Mouse (Mus musculus): ENCODE results near the gene Utp14b. TPM values are rescaled to one million over a fixed set of nuclear protein-coding genes. Genes with fewer than 3 reads are reported as not detected.

Utp14b gene
- total RNA-seq, 2 experiments from 2014 or later = 2.8 to 3.1 TPM

DNA sequence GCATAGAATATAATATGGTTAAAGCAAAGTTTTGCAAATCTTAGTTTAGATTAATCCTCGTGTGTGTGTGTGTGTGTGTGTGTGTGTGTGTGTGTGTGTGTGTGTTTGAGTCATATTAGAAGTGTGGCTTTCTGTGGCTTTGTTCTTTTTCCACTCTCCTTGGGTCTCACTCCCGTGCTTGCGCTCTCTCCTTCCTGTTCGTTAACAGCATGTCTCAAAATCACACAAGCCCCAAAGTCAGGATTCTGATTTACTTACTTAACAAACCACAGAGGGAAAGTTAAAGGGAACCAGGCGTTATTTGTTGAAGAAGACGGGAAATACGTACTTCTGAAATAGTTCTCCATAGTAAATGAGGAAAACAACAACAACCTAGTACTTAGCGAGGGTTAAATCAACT is 26.3 kb downstream of the Utp14b start:
- no peak for DNase-seq
- intact Hi-C loops (cut with DNase I) = no loop called here

DNA sequence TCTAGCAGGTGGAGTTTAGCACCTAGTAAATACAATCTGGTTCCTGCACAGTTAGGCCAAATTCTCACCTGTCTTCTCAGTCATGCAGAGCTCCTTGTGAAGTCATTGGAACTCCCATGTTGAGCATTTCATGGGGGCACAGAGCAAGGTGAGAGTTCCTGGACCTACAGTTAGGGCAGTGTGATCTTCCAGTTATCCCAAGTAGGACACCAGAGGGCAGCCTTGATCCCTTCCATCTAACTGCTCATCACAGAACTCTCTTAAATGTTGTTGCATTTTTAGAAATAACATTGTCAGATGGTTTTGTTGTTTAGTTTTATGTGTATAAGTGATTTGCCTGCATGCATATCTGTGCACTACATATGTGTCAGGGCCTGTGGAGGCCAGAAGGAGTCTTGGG is 29.0 kb downstream of the Utp14b start:
- intact Hi-C loops (cut with DNase I) = loop anchor here (2.0 kb wide), 1 partner anchor 150 kb away; no protein-coding TSS in a partner anchor

DNA sequence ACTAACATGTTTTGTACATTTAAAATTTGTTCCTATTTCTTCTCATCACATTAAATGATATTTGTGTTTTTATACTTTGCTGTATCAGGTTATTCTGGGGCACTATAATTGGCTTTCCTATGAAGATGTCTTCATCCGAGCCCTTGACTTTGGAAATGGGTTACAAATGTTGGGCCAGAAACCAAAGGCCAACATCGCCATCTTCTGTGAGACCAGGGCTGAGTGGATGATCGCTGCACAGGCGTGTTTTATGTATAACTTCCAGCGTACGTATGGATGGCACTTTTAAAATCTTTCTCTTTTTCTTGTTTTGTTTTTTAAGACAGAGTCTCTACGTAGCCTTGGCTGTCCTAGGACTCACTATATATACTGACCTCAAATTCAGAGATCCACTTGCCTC is 30.3 kb downstream of the Utp14b start:
- no peak for DNase-seq
- intact Hi-C loops (cut with DNase I) = no loop called here

More for the DNA sequence above, 29.0 kb downstream of the Utp14b start:
- peak; percentile 21 to 45 for DNase-seq

- intact Hi-C loops (cut with DNase I) = no loop called here
- DNase-seq = no peak
Observed at GRCm38 (mm10) chr1:78694503-78695258, 36.8 kb downstream of the Utp14b start.

DNA sequence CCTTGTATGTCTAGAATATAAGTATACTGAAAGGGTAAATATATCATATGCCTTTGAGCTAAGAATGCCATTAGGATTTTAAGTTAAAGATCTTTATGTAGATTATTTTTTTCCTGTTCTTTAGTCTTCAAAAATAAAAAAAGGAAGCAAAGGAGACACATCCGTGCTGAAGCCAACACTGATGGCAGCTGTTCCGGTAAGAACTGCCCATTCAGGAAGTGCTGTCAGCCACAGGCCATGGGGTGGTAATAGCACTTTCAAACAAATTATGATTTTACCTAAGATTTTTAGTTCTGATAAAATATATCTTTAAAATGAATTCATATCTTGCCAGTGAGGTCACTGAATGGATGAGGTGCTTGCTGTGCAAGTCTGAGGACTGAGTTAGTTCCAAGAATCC is 38.5 kb downstream of the Utp14b start:
- intact Hi-C loops (cut with DNase I) = no loop called here

DNA sequence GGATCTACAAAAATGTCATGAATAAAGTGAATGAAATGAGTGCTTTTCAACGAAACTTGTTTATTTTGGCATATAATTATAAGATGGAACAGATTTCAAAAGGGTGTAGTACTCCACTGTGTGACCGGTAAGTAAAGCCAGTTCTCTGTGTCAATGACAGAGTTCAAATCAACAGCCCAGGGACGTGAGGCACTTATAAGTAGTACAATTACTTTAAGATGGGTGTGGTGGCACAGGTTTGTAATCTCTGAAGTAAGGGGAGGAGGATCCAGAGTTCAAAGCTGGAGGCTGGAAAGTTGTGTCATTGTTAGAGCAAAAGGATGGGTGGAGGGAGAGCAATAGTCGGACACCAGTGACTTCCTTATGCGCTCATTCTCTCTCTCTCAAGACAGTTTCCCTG is 39.1 kb downstream of the Utp14b start:
- intact Hi-C loops (cut with DNase I) = no loop called here
- no peak for DNase-seq

More for the DNA sequence above, 38.5 kb downstream of the Utp14b start:
- DNase-seq = no peak

GRCm38 (mm10) chr1:78698138-78698537 is 40.3 kb downstream of the Utp14b start:
- intact Hi-C loops (cut with DNase I) = no loop called here
- no peak for DNase-seq

DNA sequence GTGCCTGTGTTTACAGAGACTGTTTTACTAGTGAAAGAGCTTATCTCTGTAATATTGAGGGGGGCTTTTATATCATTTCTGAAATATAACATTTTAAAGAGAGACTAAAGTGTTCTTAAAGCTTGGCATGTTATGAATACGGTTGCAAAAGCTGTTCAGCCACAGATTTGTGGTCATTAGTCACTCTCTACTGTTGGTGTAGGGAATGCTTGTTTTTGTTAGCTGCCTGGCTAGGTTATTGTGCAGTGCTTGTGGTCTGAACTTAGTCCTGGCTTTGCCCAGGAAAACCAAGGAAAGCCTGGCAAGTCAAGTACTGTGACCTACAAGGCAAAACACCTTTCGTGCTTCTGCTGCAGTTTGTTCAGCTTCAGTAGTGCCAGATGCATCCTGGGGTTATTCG is 43.9 kb downstream of the Utp14b start:
- DNase-seq = no peak
- intact Hi-C loops (cut with DNase I) = no loop called here

DNA sequence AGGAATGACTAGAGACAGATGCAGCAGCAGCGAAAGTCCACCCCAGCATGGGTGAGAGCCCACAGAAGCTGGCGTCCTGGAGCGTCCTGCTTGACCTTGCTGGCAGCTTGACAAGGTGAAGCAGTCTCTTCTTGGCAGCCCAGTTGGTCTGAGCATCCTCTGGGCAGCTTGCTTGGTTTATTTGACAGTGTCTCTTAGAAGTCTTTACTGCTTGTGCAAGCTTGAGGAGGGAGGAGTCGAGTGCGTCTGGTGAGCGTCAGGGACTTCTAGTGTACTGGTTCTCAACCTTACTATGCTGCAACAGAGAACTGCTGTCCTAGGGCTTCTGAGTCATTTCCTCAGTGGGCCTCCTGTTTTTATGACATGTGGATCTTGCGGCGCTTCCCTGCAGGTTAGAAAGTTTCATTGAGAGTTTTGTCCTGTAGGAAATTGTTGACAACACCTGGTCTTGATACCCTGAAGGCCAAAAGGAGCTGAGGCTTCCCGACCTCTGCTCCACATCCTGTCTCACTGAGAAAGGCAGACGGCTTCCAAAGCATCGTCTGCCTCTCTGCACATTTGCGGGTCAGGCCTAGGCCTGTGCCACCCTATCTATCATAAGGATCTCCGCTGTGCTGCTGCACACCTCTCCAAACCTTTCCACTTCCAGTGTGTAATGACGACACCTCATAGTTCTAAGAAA is 44.6 kb downstream of the Utp14b start:
- DNase-seq = no peak
- intact Hi-C loops (cut with DNase I) = no loop called here

DNA sequence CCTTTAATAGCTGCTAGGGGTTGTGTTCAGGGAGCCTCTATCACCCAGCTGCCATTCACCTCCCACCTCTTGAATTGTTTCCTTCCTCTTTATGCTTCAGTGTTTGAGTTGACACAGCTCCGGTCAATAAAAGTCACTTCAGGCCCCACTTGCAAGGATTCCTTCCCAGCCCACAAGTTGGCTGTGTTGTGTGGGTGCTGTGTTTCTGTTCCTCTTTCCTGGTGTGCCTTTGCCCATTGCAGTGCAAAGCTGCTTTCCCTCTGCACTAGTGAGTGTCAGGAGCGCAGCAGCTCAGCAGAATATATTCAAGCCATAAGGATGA is 45.1 kb downstream of the Utp14b start:
- DNase-seq = no peak
- intact Hi-C loops (cut with DNase I) = no loop called here

DNA sequence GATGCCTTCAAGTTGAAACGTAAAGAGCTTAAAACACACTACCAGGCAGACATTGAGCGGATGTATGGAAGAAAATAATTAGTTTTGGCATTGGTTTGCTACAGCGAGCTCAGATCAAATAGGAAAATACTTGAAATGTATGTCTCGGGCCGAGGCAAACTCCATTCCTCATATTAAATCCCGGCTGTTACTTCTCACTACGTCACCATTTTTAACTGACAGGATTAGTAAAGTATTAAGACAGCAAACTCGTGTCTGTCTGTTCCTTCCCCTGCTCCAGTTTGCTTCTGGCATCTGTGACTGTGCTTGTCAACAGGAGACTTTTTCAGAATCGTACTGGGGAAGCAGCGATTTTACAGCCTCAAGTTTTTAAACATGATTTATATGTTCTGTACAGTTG is 48.5 kb downstream of the Utp14b start:
- intact Hi-C loops (cut with DNase I) = no loop called here
- no peak for DNase-seq

DNA sequence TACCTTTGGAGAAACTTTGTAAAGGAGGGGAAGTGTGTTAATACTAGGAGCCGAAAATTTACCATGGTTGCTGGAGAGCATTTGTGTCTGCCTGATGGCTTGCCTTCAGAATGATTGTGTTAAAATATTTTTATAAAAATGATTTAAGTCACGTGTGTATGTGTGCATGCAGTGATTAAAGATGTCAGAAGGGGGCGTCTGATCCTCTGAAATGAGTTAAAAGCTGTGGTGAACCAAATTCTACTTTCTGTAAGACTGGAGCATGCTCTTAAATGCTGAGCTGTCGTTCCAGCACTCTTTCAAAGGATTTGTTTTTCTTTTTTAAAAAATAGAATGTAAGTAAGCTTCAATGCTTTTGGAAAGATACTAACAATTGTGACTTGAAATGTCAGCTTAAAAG is 49.4 kb downstream of the Utp14b start:
- intact Hi-C loops (cut with DNase I) = no loop called here
- DNase-seq = no peak

- intact Hi-C loops (cut with DNase I) = no loop called here
- DNase-seq = no peak
Observed at GRCm38 (mm10) chr1:78710026-78710425, 52.2 kb downstream of the Utp14b start.

DNA sequence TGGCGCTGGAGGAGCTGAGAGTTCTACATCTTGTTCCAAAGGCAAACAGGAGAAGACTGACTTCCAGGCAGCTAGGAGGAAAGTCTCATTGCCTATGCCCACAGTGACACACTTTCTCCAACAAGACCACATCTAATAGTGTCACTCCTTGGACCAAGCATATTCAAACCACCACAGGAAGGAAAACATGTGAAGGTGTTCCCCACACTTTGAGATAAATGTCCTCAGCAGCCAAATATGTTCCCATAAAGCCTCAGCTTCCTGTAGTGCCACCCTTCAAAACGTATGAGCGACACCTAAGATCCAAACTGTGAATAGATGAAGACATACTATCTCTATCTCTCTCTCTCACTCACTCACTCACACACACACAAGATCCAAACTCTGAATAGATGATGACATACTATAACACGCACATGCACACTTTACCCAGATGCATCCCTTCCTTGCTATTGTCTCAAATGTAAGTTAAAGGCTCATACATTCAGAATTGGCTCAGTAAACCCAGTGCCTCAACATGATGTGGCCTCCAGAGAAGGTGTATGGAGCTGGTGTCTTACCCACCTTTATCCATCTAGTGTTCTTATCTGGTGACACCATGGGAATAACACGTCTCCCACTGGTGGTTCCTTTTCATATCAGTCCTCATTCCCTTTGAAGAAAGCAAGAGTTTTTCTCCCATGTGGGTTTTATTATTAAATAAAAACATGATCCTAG is 52.9 kb downstream of the Utp14b start:
- intact Hi-C loops (cut with DNase I) = no loop called here
- no peak for DNase-seq

Other genes starting within 250 kb of the Utp14b start
- gene Farsb, start 169.1 kb upstream of the Utp14b start, total RNA-seq (2021) = 10 to 100 TPM; 45.7 to 50.4 TPM
- under 1 TPM; 0.24 to 0.50 TPM for gene Mogat1, start 147.0 kb upstream of the Utp14b start, total RNA-seq (2021)
- gene BC035947, start 145.9 kb upstream of the Utp14b start, total RNA-seq (2021) = not detected
- 10 to 100 TPM; 11.3 to 14.4 TPM for gene Acsl3, start 213 bp upstream of the Utp14b start, total RNA-seq (2021)
- gene Kcne4, start 158.7 kb downstream of the Utp14b start, total RNA-seq (2021) = 1 to 10 TPM; 3.1 to 4.4 TPM